Mouse (Mus musculus) urinary bladder, postnatal 25 days (tissue): ENCODE data around the gene Gm10392.
A peak's percentile ranks its signal among the peaks of the same experiment; 100 is the strongest.
"Not testable (repeated sequence)": the region's sequence is repeated elsewhere in the genome, so short reads cannot be mapped to it uniquely, and the experiment has no call there.

Experiments used
- DNase-seq: peaks from one replicate; pipeline ENCODE4 v3.0.0; 2022; ENCODE audit warnings: low spot score

Gm10392 gene

DNA sequence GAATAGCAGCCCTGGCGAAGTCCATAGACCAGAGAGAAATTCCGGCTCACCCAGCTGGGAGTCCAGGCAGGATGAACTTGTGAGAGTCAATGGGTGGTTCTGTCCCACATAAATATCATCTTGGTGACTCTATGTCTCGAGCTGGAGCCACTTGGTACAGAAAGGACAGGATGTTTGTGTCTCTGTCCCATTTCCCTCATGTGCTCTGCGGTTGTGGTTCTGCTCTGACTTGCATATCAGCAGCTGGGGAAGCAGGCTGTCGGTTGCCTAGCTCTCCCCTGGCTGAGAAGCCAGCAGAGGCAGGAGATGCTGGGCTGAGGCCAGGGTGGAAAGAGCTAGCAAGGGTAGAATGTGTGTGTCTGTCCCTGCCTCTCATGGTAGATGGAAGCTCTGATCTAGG, at the start of gene Gm10392:
TSS of gene Gm10392 (minus strand) at position 156 of the 400 bp plus-strand sequence.
- no peak for DNase-seq

DNA sequence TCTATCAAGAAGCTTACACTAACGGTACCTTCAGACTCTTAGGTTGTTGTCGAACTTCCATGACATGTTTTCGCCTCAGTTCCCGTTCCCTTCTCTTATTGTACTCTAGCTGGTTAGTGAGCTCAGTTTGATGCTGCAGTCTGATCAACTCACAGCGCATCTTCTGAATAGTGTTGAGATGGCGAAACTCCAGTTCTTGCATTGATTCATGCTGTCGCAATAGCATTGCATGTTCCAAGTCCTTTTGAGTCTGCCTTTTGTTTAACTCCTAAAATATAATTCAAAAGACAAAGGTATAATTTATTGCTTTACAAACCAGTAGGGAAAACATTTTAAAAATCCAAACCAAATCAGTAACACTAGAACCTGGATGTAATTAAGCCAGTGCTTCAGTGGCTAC, 26.3 kb upstream of the Gm10392 start:
- DNase-seq: no peak

- no peak for DNase-seq
These were observed 13.3 kb upstream of the Gm10392 start for GRCm38 (mm10) chr11:77532202-77532846.

DNA sequence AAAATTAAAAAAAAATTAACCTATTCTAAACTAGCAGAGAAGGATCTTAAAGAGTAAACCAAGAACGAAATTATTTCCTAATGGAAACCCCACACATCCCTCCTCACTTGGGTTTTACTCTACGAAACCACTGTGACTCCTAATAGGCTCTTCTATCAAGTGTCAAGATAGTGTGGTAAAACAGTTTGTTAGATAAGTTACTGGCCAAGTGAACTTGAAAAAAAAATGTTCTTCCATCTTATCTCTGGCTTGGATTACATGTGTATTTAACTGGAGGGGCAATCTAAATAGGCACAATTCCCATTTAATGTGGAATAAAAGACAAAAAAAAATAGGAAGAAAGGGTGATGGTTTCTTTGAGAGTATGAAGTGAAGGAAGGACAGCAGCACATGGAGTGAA, 11.9 kb upstream of the Gm10392 start:
- DNase-seq: no peak

- no peak for DNase-seq
These were observed 10.6 kb upstream of the Gm10392 start for GRCm38 (mm10) chr11:77529644-77530043.

GRCm38 (mm10) chr11:77528420-77528819, 9.4 kb upstream of the Gm10392 start:
- not testable (repeated sequence) for DNase-seq

- no peak for DNase-seq
These were observed 6.9 kb upstream of the Gm10392 start for GRCm38 (mm10) chr11:77525804-77526486.

- DNase-seq: no peak
These were observed 1.9 kb upstream of the Gm10392 start for GRCm38 (mm10) chr11:77520601-77521529.

GRCm38 (mm10) chr11:77518051-77518798, 773 bp downstream of the Gm10392 start:
- no peak for DNase-seq

DNA sequence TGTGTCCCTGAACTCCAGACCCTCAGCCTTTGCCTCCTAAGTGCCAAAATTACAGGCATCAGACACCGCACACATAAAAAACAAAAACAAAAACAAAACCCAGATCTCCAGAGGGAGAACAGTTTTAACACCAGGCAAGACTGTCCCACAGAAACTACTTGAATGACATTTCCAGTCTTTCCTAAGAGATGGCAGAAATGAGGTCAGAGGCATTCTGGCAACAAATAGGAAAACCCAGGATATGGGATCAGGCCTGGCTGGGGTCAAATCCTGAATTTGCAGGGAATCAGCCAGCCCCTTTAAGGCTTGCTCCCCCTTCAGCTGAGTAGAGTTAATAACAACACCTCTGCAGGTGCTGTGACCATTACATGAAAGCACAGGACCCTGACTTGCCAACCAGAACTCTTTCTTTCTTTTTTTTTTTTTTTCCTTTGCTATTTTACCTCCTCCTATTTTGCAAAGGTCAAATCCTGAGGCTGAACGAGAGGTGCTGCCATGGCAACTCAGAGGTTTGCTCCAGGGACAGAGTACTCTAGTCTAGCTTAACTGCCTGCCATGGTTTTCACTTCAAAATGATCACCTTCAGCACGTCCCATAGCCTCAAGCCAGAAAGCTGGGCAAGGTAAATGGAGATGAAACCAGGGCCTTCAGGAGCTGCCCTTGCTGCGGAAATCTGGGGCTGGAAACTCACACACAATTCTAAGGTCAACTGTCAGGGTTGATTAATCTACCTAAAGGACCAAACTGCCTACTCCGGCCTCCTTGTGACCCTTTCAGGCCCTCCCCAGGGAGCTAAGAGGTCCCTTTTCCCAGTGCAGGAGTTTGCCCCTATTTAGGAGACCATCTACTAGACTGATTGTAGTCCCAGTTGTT, 2.2 kb downstream of the Gm10392 start:
- DNase-seq: no peak

DNA sequence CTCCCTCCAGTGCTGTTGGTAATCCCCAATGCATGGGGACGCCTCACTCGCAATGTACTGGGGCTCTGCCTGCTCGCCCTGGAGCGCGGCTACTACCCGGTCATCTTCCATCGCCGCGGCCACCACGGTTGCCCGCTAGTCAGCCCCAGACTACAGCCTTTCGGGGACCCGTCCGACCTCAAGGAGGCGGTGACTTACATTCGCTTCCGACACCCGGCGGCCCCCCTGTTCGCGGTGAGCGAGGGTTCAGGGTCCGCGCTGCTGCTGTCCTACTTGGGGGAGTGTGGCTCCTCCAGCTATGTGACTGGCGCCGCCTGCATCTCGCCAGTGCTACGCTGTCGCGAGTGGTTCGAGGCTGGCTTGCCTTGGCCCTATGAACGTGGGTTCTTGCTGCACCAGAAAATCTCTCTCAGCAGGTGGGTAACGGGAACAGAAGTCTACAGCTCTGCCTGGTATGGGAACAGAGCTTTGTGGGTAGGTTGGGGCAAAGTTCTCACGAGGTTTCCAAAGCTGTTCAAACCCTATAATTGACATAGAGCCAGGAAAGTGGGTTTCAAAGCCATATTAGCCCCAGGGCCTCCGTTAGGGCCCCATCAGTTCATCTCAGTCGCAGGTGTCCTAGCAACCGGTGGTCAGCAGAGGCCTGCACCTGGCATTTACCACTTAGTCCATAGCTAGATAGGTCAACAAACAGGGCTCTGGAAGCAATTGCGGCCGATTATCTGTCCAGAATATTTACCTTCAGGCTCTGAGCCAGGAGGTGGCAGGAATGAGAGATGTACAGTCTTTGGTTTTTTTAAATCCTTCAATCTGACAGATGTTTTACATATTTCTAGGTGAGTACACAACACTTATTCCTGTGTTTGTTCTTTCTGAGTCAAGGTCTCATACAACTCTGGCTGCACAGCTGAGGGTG, 3.1 kb downstream of the Gm10392 start, which contains the start of gene Trp53i13:
TSS of gene Trp53i13 (minus strand) at position 344 of the 916 bp plus-strand sequence.
- DNase-seq: no peak

- peak; percentile 60 for DNase-seq
These were observed 4.0 kb downstream of the Gm10392 start, which contains the start of gene Abhd15 for GRCm38 (mm10) chr11:77514832-77515636. TSS of gene Abhd15 (plus strand) at chr11:77515121.

DNA sequence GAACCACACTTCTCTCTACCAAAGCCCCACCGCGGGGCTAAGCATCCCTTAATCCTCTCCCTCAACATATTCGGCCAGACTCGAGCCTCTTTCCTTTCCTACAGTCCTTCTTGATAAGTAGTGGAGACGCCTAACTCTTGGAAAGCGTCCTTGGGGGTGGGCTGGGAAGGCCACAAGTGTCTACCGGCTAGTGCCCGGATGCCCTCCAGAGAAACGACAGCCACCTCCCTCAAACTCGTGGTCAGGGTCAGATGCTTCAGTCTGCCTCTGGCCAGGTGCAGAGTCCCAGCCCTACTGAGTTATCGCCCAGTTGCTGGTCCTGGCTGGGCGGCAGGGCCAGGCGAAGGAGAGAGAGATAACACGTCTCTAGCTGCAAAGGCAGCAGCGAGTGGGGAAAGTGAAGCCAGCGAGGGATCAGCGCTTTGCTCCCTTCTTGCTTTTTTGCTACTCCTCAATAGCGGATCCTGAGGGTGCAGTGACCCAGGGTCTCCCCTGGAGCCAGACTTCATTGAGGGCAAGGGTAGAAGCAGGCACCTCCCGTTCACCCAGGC, 4.6 kb downstream of the Gm10392 start:
- no peak for DNase-seq

DNA sequence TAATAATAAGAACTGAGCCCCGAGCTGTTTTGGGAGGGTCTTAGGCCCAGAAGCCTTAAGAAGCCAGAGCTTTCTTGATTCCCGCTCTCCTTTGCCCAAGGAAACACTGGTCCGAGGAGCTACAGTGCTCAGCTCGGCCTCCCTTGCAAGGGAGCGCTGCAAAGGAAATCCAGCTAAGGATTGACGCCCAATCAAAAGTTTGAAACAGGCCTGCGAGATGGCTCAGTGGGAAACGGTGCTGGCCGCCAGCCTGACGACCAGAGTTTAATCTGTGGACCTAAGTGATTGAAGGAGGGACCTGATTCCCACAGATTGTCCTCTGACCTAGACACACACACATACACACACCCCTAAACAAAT, 5.2 kb downstream of the Gm10392 start:
- DNase-seq: no peak

- DNase-seq: peak; percentile 80
These were observed 5.8 kb downstream of the Gm10392 start for GRCm38 (mm10) chr11:77512891-77513810.

DNA sequence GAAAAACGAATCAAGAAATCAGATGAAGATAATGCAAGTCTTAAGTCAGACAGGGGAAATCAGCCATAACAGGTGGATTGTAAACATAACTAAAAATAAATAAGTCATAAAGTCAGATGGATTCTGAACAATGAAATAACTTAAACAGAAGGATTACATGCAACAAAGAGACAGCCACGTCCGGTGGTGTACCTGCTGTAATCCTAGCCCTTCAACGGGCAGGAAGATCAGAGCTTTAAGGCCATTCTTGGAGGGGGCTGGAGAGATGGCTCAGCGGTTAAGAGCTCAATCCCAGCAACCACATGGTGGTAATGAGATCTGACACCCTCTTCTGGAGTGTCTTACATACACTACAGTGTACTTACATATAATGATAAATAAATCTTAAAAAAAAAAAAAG, 7.7 kb downstream of the Gm10392 start:
- no peak for DNase-seq
